Mouse (Mus musculus) stomach, postnatal 0 days (tissue): ENCODE data around the gene Grm5.

Source experiments
- CTCF ChIP-seq: IDR thresholded peaks from 2 replicates; pipeline ENCODE4 v1.5.1; 2016; ENCODE audit warnings: antibody characterized with exemption, low read depth, mild to moderate bottlenecking, moderate library complexity
- EP300 ChIP-seq: optimal IDR thresholded peaks from 2 replicates; pipeline ENCODE3; 2016; ENCODE audit warnings: antibody characterized with exemption

DNA sequence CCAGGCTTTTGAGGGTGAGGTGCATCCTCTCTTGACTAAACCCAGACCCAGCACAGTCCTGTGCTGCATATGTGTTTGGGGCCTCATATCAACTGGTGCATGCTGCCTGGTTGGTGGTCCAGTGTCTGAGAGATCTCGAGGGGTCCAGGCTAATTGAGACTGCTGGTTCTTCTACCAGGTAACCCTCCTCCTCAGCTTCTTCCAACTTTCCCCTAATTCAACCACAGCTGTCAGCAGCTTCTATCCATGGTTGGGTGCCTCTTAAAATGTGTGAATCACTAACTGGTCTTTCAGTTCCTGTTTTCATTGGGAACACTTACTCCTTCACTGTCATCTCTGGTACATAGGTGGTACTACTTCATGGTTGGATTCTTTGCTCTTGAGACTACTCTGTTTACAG, 240.9 kb downstream of the Grm5 start:
- no peak for TF ChIP-seq CTCF
- no peak for TF ChIP-seq EP300
